Comparison of ENCODE assay signal across 19 mouse cellular contexts in the genomic region with DNA sequence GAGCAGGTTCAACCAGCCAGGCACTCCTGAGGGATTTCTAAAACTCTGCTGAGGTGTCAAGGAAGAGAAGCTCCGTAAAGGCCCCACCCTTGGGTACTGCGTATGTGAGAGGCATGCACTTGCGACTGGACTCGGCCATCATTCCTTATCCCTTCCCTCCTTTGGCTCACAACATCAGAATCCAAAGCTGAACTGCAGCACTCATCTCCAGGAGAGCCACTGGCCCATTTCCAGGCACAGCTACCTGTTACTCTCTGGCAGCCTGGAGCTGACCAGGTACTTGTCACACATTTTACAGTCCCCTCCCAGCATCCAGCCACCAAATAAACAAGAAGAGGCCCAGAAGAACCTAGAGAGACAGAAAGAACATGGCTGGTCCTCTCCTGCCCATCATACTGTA. TPM values are rescaled to one million over a fixed set of nuclear protein-coding genes. Genes with fewer than 3 reads are reported as not detected.
DNase-seq lines count a peak whose midpoint lies in the region; ATAC-seq and TF ChIP-seq lines count a peak whose summit lies in the region.
"Had no signal": no experiment of that assay in that cellular context is flagged by ENCODE, and none has a peak within 500 bp of the region (broad histone marks: within the 10 kb centered on the region; RNA-seq: fewer than 3 reads in every experiment).

No protein-coding gene starts in this region.

- no peak for TF ChIP-seq EP300 in stomach, postnatal 0 days (optimal IDR thresholded peaks at IDR 0.05)

- H3K36me3 ChIP-seq in thymus, adult 2 months (ENCODE audit: control insufficient read depth, insufficient read depth, low read length) = no peaks in the 10 kb centered on the region
- no peaks in the 10 kb centered on the region for H3K36me3 ChIP-seq in stomach, postnatal 0 days (ENCODE audit: control insufficient read depth, insufficient read depth, low read length)
- H3K36me3 ChIP-seq: forebrain, embryonic 10.5 days; heart, embryonic 12.5 days had no signal

- H3K4me2 ChIP-seq in stomach, postnatal 0 days (replicated peaks; ENCODE audit: low read depth) = no peak overlapping the region
- H3K4me2 ChIP-seq: heart, embryonic 12.5 days; hindbrain, embryonic 14.5 days had no signal

- no peak overlapping the region for H3K9ac ChIP-seq in stomach, postnatal 0 days (ENCODE audit: low read length)
- H3K9ac ChIP-seq: heart, embryonic 12.5 days; hindbrain, embryonic 14.5 days had no signal

- no peak overlapping the region for H3K4me3 ChIP-seq in thymus, adult 2 months (ENCODE audit: control insufficient read depth, insufficient read depth, low read length)
- H3K4me3 ChIP-seq in stomach, postnatal 0 days (ENCODE audit: low read depth, low read length) = no peak overlapping the region
- H3K4me3 ChIP-seq: erythroblast, embryonic 14.5 days; forebrain, embryonic 10.5 days; heart, adult 2 months; heart, embryonic 12.5 days; hindbrain, embryonic 10.5 days had no signal

- TF ChIP-seq CTCF in thymus, adult 2 months (IDR thresholded peaks at IDR 0.05; ENCODE audit: borderline replicate concordance, control insufficient read depth, extremely low read depth, insufficient read depth, low read length, poor library complexity) = no peak
- TF ChIP-seq CTCF in stomach, postnatal 0 days (IDR thresholded peaks at IDR 0.05; ENCODE audit: low read depth) = no peak

- no peaks in the 10 kb centered on the region for H3K9me3 ChIP-seq in stomach, postnatal 0 days (ENCODE audit: control insufficient read depth, low read length)
- H3K9me3 ChIP-seq: forebrain, embryonic 10.5 days; heart, embryonic 12.5 days; hindbrain, embryonic 10.5 days had no signal

- ATAC-seq in stomach, postnatal 0 days (ENCODE audit: low FRiP score, low TSS enrichment) = peak; percentile 18; the same call in 1 of the 2 replicates
- ATAC-seq: forebrain, embryonic 14.5 days; intestine, embryonic 16.5 days; Patski had no signal

- H3K27me3 ChIP-seq in thymus, adult 2 months (ENCODE audit: control insufficient read depth, insufficient read depth, low read length) = no peaks in the 10 kb centered on the region
- no peaks in the 10 kb centered on the region for H3K27me3 ChIP-seq in stomach, postnatal 0 days (ENCODE audit: control insufficient read depth, insufficient read depth, low read length)
- H3K27me3 ChIP-seq: heart, embryonic 12.5 days; Patski had no signal

- peaks cover 39% of the 10 kb centered on the region for H3K4me1 ChIP-seq in thymus, adult 2 months (replicated peaks; ENCODE audit: control insufficient read depth, insufficient read depth, low read length)
- H3K4me1 ChIP-seq in stomach, postnatal 0 days (replicated peaks; ENCODE audit: control insufficient read depth, insufficient read depth) = 0 out of 2 replicates have a peak, but pooled peaks cover 3% of the 10 kb centered on the region

- peak; percentile 19 to 45 for DNase-seq in cerebellum, postnatal 25 days
- no peak for DNase-seq in cerebellum, postnatal 4 days (ENCODE audit: low spot score in 2 of 2)
- peak; percentile 40 to 50 for DNase-seq in kidney, postnatal 25 days
- DNase-seq in kidney, adult 18-20 months = no peak
- no peak for DNase-seq in thymus, adult 2 months
- DNase-seq in thymus, postnatal 4 days = no peak
- DNase-seq in stomach, postnatal 0 days (ENCODE audit: low spot score) = no peak
- DNase-seq in adrenal gland, postnatal 4 days (ENCODE audit: low spot score in 2 of 2) = no peak
- DNase-seq: adrenal gland, postnatal 14 days; cerebellum, adult 2 months; heart, adult 2 months had no signal

- WGBS in thymus, adult 2 months = 93% methylated on average over 4 of the region's 4 CpGs
- WGBS in stomach, postnatal 0 days = 61% methylated on average over 4 of the region's 4 CpGs

- H3K27ac ChIP-seq in thymus, adult 2 months (ENCODE audit: control insufficient read depth, insufficient read depth, low read length) = peak overlapping the region; percentile 8; the same call in 1 of the 2 replicates
- H3K27ac ChIP-seq in stomach, postnatal 0 days (replicated peaks) = peak overlapping the region; percentile 65
- H3K27ac ChIP-seq: forebrain, embryonic 10.5 days; heart, adult 2 months; hindbrain, embryonic 10.5 days; hindbrain, embryonic 14.5 days had no signal

- no peak for TF ChIP-seq POLR2A in thymus, adult 2 months (IDR thresholded peaks at IDR 0.05; ENCODE audit: control insufficient read depth, extremely low read depth, insufficient read depth, low read length, poor library complexity)

RNA-seq across cellular contexts. Expression of a gene that starts 40.7 kb away (rescaled TPM):
- 42.4 and 48.6 TPM in 2 replicates for polyA plus RNA-seq in thymus, adult 2 months (2012; rRNA removed)
- polyA plus RNA-seq in stomach, postnatal 0 days (2015; fragmentation: Nextera tagmentation; extraction: Ambion mirVana) = 22.1 and 22.8 TPM in 2 replicates
- 10 to 100 TPM; 50.3 to 65.3 TPM for total RNA-seq in adrenal gland, postnatal 4 days (2021)

Comparison
In these comparisons a context has a peak if more than half of its experiments do, and no peak if none do; other contexts are left out.
1. DNase-seq: peak in cerebellum, postnatal 25 days (2 of 2) and kidney, postnatal 25 days (2 of 2); none in cerebellum, postnatal 4 days (0 of 2), kidney, adult 18-20 months (single experiment), thymus, adult 2 months (single experiment), thymus, postnatal 4 days (single experiment), stomach, postnatal 0 days (single experiment) and adrenal gland, postnatal 4 days (0 of 2).